In the genomic region with DNA sequence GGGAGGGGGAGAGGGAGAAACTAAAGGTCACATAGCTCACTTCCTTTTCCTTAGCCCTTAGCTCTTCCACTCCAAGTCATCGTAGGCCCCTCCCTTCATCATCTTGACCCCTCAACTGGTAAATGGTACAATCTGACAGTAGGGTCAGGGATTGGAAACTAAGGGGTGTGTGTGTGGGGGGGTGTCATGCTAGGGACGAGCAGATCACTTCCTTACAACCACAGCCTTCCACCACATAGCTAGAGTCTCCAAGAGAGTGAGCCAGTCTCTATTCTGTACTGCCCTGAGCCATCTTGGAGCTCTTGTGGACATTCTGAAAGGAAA, we compare ENCODE assay signal across 8 mouse cellular contexts. TPM values are rescaled to one million over a fixed set of nuclear protein-coding genes. Genes with fewer than 3 reads are reported as not detected.
DNase-seq lines count a peak whose midpoint lies in the region; ATAC-seq and TF ChIP-seq lines count a peak whose summit lies in the region.

No protein-coding gene starts in this region.

- no peaks in the 10 kb centered on the region for H3K36me3 ChIP-seq in kidney, postnatal 0 days (ENCODE audit: insufficient read depth, low read length)
- H3K36me3 ChIP-seq in embryonic facial prominence, embryonic 12.5 days: no peaks in the 10 kb centered on the region
- H3K36me3 ChIP-seq in intestine, postnatal 0 days (ENCODE audit: control insufficient read depth, insufficient read depth): no peaks in the 10 kb centered on the region
- H3K36me3 ChIP-seq in neural tube, embryonic 12.5 days: no peaks in the 10 kb centered on the region

- intact Hi-C loops in left cerebral cortex, postnatal 4 days (cut with DNase I): no loop called here

- ATAC-seq in kidney, postnatal 0 days (replicated peaks; ENCODE audit: low FRiP score, low read depth): 0 out of 2 replicates have a peak, but pooled peaks have one; percentile 0
- no peak; the same call in 1 of the 2 replicates for ATAC-seq in embryonic facial prominence, embryonic 12.5 days (ENCODE audit: insufficient number of reproducible peaks, insufficient read depth, low FRiP score, low TSS enrichment)
- ATAC-seq in intestine, postnatal 0 days: no peak
- ATAC-seq in neural tube, embryonic 12.5 days (ENCODE audit: low FRiP score, low read depth): no peak

- H3K9ac ChIP-seq in kidney, postnatal 0 days (ENCODE audit: low read depth, low read length): no peak overlapping the region
- no peak overlapping the region; the same call in 1 of the 2 replicates for H3K9ac ChIP-seq in embryonic facial prominence, embryonic 12.5 days
- 0 out of 2 replicates have a peak overlapping the region, but pooled peaks have one; percentile 64 for H3K9ac ChIP-seq in intestine, postnatal 0 days (ENCODE audit: low read depth, low read length)
- no peak overlapping the region for H3K9ac ChIP-seq in neural tube, embryonic 12.5 days

- no peaks in the 10 kb centered on the region for H3K27me3 ChIP-seq in kidney, postnatal 0 days (ENCODE audit: insufficient read depth, low read length)
- no peaks in the 10 kb centered on the region for H3K27me3 ChIP-seq in embryonic facial prominence, embryonic 12.5 days
- no peaks in the 10 kb centered on the region for H3K27me3 ChIP-seq in intestine, postnatal 0 days (replicated peaks; ENCODE audit: control insufficient read depth, insufficient read depth, low read length)
- no peaks in the 10 kb centered on the region for H3K27me3 ChIP-seq in neural tube, embryonic 12.5 days (replicated peaks)

- peaks cover 37% of the 10 kb centered on the region for H3K4me1 ChIP-seq in kidney, postnatal 0 days (replicated peaks; ENCODE audit: insufficient read depth, low read length)
- H3K4me1 ChIP-seq in embryonic facial prominence, embryonic 12.5 days: peaks cover 45% of the 10 kb centered on the region
- H3K4me1 ChIP-seq in intestine, postnatal 0 days (replicated peaks; ENCODE audit: control insufficient read depth, insufficient read depth, low read length): peaks cover 14% of the 10 kb centered on the region
- H3K4me1 ChIP-seq in neural tube, embryonic 12.5 days: peaks cover 25% of the 10 kb centered on the region

- H3K9me3 ChIP-seq in kidney, postnatal 0 days (replicated peaks; ENCODE audit: low read length): no peaks in the 10 kb centered on the region
- no peaks in the 10 kb centered on the region for H3K9me3 ChIP-seq in embryonic facial prominence, embryonic 12.5 days
- H3K9me3 ChIP-seq in intestine, postnatal 0 days (ENCODE audit: control insufficient read depth): no peaks in the 10 kb centered on the region
- H3K9me3 ChIP-seq in neural tube, embryonic 12.5 days: no peaks in the 10 kb centered on the region

- H3K4me3 ChIP-seq in kidney, postnatal 0 days (replicated peaks; ENCODE audit: low read depth, low read length): no peak overlapping the region
- peak overlapping the region; percentile 53 for H3K4me3 ChIP-seq in embryonic facial prominence, embryonic 12.5 days
- peak overlapping the region; percentile 59; the same call in 1 of the 2 replicates for H3K4me3 ChIP-seq in intestine, postnatal 0 days (ENCODE audit: low read depth, low read length)
- H3K4me3 ChIP-seq in neural tube, embryonic 12.5 days: no peak overlapping the region

- TF ChIP-seq CTCF in kidney, postnatal 0 days (IDR thresholded peaks at IDR 0.05; ENCODE audit: low read depth): no peak
- no peak for TF ChIP-seq CTCF in intestine, postnatal 0 days (IDR thresholded peaks at IDR 0.05; ENCODE audit: low read depth)

- DNase-seq in kidney, postnatal 0 days (ENCODE audit: low spot score): no peak
- DNase-seq in kidney, postnatal 14 days: no peak
- DNase-seq in ovary, postnatal 10 days (ENCODE audit: low spot score): no peak
- no peak for DNase-seq in gastrocnemius, adult 8-10 months (ENCODE audit: low spot score in 2 of 2)
- DNase-seq in left cerebral cortex, postnatal 4 days: no peak

- peak overlapping the region; percentile 83 for H3K4me2 ChIP-seq in kidney, postnatal 0 days (ENCODE audit: low read length)
- peak overlapping the region; percentile 84 for H3K4me2 ChIP-seq in embryonic facial prominence, embryonic 12.5 days (replicated peaks)
- H3K4me2 ChIP-seq in intestine, postnatal 0 days (replicated peaks; ENCODE audit: low read depth): peak overlapping the region; percentile 91
- H3K4me2 ChIP-seq in neural tube, embryonic 12.5 days (replicated peaks): peak overlapping the region; percentile 89

- 3% methylated on average over 2 of the region's 2 CpGs for WGBS in kidney, postnatal 0 days
- WGBS in embryonic facial prominence, embryonic 12.5 days: 3% methylated on average over 2 of the region's 2 CpGs
- WGBS in intestine, postnatal 0 days: 8% methylated on average over 2 of the region's 2 CpGs
- WGBS in neural tube, embryonic 12.5 days: 12% methylated on average over 2 of the region's 2 CpGs

- peak overlapping the region; percentile 97 for H3K27ac ChIP-seq in kidney, postnatal 0 days
- peak overlapping the region; percentile 89; the same call in 1 of the 2 replicates for H3K27ac ChIP-seq in embryonic facial prominence, embryonic 12.5 days
- H3K27ac ChIP-seq in intestine, postnatal 0 days (ENCODE audit: low read depth, low read length): peak overlapping the region; percentile 79
- no peak overlapping the region for H3K27ac ChIP-seq in neural tube, embryonic 12.5 days

RNA-seq across cellular contexts. Expression of a gene that starts 5.7 kb away (rescaled TPM):
- polyA plus RNA-seq in kidney, postnatal 0 days (2015; fragmentation: Nextera tagmentation; extraction: Ambion mirVana): 5.8 and 7.1 TPM in 2 replicates
- 6.5 and 18.4 TPM in 2 replicates for polyA plus RNA-seq in embryonic facial prominence, embryonic 12.5 days (2016; fragmentation: Nextera tagmentation; extraction: Ambion mirVana)
- polyA plus RNA-seq in intestine, postnatal 0 days (2015; fragmentation: Nextera tagmentation; extraction: Ambion mirVana): 7.3 and 8.1 TPM in 2 replicates
- polyA plus RNA-seq in neural tube, embryonic 12.5 days (2016; fragmentation: Nextera tagmentation; extraction: Ambion mirVana): 1.9 TPM in 1 of 2 replicates, not detected in the other
- not detected for total RNA-seq in gastrocnemius, adult 8-10 months (2022)
- total RNA-seq in left cerebral cortex, postnatal 4 days (2021): 1 to 10 TPM in 1 of 2 experiments, not detected in 1; 3.9 TPM

RNA-seq across cellular contexts. Expression of a gene that starts 21.6 kb away (rescaled TPM):
- 21.3 and 21.9 TPM in 2 replicates for polyA plus RNA-seq in kidney, postnatal 0 days (2015; fragmentation: Nextera tagmentation; extraction: Ambion mirVana)
- polyA plus RNA-seq in embryonic facial prominence, embryonic 12.5 days (2016; fragmentation: Nextera tagmentation; extraction: Ambion mirVana): 69.7 and 78.3 TPM in 2 replicates
- polyA plus RNA-seq in intestine, postnatal 0 days (2015; fragmentation: Nextera tagmentation; extraction: Ambion mirVana): 2.7 and 2.9 TPM in 2 replicates
- 8.7 and 8.8 TPM in 2 replicates for polyA plus RNA-seq in neural tube, embryonic 12.5 days (2016; fragmentation: Nextera tagmentation; extraction: Ambion mirVana)
- under 1 TPM in 1 of 4 experiments, not detected in 3; 0.18 TPM for total RNA-seq in gastrocnemius, adult 8-10 months (2022)
- 1 to 10 TPM; 2.6 to 3.3 TPM for total RNA-seq in left cerebral cortex, postnatal 4 days (2021)

Comparison
In these comparisons a context has a peak if more than half of its experiments do, and no peak if none do; other contexts are left out.
1. H3K4me3 ChIP-seq: peak in embryonic facial prominence, embryonic 12.5 days (single experiment) and intestine, postnatal 0 days (single experiment); none in kidney, postnatal 0 days (single experiment) and neural tube, embryonic 12.5 days (single experiment).
2. Peak in every context shown above with its lines, with median percentiles within 50 percentile points of each other: H3K4me2 ChIP-seq.